Mouse (Mus musculus) large intestine, adult 2 months (tissue): ENCODE data around the gene Gramd1b. TPM values are rescaled to one million over a fixed set of nuclear protein-coding genes. Genes with fewer than 3 reads are reported as not detected.

Source experiments
- DNase-seq: peaks from one replicate; pipeline ENCODE4 v3.0.0-alpha.2; 2012; ENCODE audit warnings: low read depth, low spot score
- WGBS: fragments of 180-500 bp; shearing (Covaris S2); methylation state at CpG from one replicate; pipeline ENCODE4 v1.1.7; 2018; 5-methylcytosine and 5-hydroxymethylcytosine counted together
- polyA plus RNA-seq: library from polyadenylated mRNA; depleted of rRNA; stranded (reverse); fragments of >200 nt; gene quantifications from 2 replicates; pipeline ENCODE4 v1.2.3, GENCODE M21; 2012; rRNA removed

Gene Gramd1b
- polyA plus RNA-seq: 26.9 and 66.8 TPM in 2 replicates

GRCm38 (mm10) chr9:40531027-40531621, at the start of gene Gramd1b:
Gene Gramd1b, minus strand, starts transcription at chr9:40531383.
- no peak for DNase-seq
- WGBS: 3% methylated on average over 40 of the region's 40 CpGs

DNA sequence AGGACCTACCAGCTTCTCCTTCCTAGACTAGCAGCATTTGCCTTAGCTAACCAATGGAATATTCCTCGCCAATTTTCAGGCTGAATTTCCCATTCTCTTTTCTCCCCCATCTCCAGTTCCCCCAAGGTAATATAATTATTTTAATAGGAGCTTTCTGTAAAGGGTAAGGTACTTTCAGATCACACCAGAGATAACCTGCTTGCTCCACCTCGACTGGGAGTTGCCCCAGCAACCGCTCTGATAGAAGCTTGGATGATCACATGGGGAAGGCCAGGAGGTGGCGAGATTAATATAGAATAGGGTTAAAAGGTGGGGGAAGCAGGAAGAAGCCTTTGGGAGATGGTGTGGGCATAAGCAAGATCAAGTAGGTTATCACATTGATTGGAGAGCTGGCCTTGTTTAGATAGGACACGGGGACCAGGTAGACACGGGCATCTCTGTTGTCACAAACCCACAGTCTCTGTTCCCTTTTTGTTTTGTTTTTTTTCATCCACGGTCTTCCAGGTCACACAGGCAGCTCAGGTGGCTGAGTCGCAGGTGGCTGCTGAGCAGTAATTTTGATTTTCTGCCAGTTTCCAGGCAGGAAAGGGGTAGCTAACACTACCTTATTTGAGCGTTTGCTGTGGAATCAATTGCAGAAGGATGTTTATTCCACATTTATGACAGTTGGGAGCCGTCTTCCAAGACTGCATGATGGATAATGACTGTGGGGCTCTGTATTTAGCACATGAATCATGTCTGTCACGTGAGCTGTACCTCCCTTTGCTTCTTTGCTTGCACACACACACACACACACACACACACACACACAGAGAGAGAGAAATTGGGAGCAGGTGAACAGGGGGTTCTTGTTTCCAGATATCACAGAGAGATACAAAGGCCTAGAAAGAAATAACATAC, 47.8 kb upstream of the Gramd1b start:
- 39% methylated on average over 11 of the region's 11 CpGs for WGBS
- DNase-seq: no peak

DNA sequence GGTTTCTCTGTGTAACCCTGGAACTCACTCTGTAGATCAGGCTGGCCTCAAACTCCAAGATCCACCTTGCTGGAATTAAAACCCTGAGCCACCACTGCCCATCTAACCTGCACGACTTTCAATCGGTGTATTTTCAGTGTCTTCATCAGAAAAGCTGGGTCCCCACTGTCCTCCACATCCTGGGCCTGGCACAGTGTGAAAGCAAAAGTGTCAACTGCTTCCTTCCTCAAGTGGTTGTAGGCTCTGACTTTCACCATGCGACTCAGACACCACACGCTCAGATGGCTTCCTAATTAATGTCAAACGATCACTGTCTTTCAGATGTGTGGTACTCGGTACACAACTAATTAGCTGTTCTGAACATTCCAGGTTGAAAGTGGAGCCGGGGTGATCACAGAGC, 45.9 kb upstream of the Gramd1b start:
- WGBS: 73% methylated on average over 7 of the region's 7 CpGs
- DNase-seq: no peak

DNA sequence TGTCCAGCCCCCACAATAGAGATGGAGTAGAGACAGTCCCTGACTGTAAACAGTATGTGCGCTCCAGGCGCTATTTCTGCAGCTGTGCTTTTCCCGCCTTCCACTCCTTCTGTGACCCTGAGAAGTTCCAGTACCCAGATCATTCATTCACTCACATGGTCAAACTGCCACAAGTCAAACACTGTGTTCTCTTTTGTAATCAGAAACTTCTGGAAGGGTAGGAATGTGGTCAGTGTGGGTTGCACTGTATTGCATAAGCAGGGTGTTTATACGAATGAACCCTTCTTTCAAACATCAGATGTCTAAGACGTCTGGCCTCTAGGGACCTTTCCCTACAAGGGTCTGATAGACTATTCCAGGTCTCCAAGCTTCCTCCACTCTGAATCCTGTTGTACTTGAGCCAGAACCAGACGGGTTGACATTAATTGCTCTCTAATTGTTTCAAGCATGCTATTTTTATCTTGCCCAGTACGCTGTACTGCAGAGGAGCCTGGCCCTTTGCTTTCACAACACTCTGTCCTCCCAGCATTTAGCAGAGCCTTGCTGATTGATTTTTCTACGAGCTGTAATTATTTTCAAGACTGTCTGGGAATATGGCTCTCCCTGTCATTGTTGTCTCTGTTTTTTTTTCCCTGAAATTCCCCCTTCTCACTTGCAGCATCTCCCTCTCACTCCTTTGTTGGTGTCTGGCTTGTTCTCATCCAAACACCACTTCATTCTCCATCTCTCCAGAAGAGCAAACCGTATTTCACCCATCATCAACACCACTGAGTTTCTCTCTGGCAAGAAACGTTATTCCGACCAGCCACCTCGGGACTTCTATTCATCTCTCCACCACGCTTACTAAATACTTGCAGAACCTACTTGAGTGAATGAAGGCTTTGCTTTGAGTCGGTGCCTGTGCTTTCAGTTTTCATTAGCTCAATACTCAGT, 44.1 kb upstream of the Gramd1b start:
- no peak for DNase-seq
- 52% methylated on average over 14 of the region's 14 CpGs for WGBS

DNA sequence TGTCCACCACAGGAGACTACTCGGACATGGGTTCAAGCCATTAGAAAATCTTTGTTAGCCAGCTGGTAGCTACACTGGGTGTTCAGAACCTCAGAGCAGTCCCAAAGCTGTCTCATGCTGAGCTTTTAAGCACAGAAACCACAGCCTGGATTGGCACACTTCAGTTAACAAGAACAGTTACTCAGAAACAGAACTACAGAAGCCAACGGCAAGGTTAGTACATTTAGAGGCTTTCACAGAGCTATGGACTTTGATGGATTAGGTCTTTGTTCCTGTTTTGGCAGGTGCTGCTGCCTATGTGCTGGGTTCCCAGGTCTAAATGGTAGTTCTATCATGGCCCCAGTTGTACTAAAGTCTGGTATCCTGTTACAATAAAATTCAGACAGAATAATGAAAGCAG, 40.1 kb upstream of the Gramd1b start:
- 72% methylated on average over 2 of the region's 2 CpGs for WGBS
- DNase-seq: no peak

DNA sequence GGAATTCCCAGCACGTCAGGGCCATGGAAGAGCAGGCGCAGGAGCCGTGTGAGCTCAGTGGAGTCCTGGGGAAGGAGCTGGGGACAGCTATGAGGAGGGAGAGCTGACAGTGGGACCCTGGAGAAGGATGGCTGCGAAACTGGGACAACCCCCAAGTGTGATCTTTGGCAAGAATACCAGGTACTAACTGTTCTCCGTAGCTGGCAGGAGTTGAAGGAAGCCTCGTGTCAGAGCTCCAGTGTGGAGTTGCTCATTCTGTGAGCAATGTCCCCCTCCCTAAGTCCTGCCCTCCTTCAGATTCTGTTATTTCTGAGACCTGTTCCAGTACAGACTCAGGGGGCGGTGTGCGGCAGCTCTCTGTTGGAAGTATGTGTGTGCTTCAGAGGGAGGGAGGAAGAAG, 36.9 kb upstream of the Gramd1b start:
- 62% methylated on average over 8 of the region's 8 CpGs for WGBS

GRCm38 (mm10) chr9:40563750-40564149, 32.6 kb upstream of the Gramd1b start:
- no peak for DNase-seq

More for the DNA sequence above, 36.9 kb upstream of the Gramd1b start:
- DNase-seq: no peak

GRCm38 (mm10) chr9:40559646-40560045, 28.5 kb upstream of the Gramd1b start:
- WGBS: 77% methylated on average over 7 of the region's 7 CpGs
- no peak for DNase-seq

- DNase-seq: no peak
- WGBS: 89% methylated on average over 5 of the region's 5 CpGs
These were observed 26.6 kb upstream of the Gramd1b start for GRCm38 (mm10) chr9:40557796-40558195.

- DNase-seq: no peak
- 44% methylated on average over 4 of the region's 4 CpGs for WGBS
These were observed 25.2 kb upstream of the Gramd1b start for GRCm38 (mm10) chr9:40556396-40556795.

DNA sequence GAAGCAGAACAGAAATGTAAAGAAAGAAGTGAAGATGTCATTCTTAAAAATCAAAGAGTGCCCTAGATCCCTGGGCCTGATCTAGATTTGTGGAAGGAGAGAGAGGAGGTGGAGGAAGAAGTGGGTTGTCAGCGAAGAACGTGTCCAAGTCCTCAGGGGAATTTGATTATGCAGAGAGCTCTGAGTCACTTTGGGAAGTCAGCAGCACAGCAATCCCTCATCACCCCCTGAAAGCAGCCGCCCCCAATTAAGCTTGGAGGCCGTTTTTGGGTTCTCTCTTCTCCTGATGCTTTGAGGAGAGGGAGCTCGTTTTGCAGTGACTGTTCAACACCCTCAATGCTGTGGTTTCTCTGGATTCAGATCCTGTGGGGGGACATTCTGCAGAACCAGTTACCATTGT, 24.1 kb upstream of the Gramd1b start:
- no peak for DNase-seq
- WGBS: 59% methylated on average over 5 of the region's 5 CpGs

DNA sequence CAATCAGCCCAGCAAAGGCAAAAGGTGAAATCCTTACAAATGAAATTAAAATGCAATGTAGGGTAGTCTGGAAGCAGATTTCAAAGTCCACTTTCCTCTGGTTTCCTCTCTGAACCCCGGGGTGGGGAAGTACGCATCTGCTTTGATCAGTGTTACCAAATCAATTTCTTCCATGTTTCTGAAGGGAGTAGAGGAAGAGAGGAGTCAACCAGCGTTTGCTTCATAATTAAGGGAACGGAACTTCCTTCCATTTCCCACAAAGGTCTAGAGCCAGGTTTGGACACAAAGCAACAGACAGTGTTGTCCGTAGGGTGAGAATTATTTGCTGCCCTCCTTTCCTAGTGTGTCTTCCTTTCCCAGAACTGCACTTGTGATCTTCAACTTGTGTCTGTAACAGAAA, 16.7 kb upstream of the Gramd1b start:
- WGBS: 84% methylated on average over 5 of the region's 5 CpGs
- no peak for DNase-seq

- WGBS: 55% methylated on average over 6 of the region's 6 CpGs
- DNase-seq: no peak
These were observed 14.0 kb upstream of the Gramd1b start for GRCm38 (mm10) chr9:40545193-40545592.

GRCm38 (mm10) chr9:40539588-40540140, 8.5 kb upstream of the Gramd1b start:
- WGBS: 80% methylated on average over 8 of the region's 8 CpGs
- DNase-seq: no peak

DNA sequence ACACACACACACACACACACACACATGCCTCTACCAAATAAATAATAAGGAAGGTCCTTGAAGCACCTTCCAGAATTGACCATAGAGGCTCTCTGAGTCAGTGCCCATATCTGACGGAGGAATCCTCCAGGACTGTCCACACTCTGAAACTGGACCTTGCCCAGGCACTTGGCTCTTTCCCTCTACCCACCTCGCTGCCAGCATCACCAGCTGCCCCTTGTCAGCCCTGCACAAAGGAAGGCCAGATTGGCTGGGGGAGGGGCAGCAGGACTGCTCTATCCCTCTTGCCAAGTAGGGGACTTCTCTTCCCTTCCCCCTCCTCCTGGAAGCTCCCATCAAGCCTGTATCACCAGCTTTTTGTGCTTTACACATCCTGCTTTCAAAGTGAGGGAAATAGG, 6.5 kb upstream of the Gramd1b start:
- WGBS: 32% methylated on average over 2 of the region's 2 CpGs
- no peak for DNase-seq

- WGBS: 76% methylated on average over 3 of the region's 3 CpGs
- no peak for DNase-seq
These were observed 6.0 kb upstream of the Gramd1b start for GRCm38 (mm10) chr9:40537044-40537707.

DNA sequence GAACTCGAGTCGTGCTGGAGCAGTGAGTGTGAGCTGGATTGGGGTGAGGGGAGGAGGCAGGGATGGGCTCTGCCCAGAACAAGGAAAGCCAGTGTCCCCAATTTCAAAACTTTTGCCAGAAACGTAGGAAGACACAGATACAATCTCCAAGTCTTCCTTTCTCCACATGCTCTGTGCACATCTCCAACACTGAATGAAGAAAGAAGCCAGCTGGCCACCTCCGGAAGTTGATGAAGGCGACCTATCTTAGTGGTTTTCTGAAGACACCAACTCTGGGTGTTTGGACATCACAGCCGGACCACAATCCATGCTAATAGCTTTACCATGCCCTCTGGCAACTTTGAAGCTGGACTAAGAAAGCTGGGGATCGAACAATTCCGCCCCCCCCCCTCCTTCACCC, 647 bp downstream of the Gramd1b start:
- WGBS: 60% methylated on average over 8 of the region's 8 CpGs
- no peak for DNase-seq

DNA sequence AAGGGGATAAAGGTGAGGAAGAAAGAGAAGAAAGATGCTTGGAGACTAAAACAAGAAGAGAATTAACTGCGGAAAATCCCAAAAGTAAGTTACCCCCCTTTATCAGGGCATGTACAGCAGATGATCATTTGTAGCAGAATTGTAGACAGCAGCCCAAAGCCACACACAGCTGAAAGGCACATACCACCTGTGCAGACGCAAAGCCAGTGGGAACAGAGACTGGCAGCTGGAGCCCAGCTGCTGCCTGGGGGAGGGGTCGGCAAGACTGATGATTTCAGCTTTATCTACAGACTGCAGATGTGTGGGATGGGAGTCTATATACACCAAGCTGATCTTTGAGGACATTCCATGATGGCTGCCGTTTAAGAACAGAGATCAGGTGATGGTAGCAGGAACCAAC, 2.5 kb downstream of the Gramd1b start:
- 67% methylated on average over 4 of the region's 4 CpGs for WGBS
- no peak for DNase-seq

DNA sequence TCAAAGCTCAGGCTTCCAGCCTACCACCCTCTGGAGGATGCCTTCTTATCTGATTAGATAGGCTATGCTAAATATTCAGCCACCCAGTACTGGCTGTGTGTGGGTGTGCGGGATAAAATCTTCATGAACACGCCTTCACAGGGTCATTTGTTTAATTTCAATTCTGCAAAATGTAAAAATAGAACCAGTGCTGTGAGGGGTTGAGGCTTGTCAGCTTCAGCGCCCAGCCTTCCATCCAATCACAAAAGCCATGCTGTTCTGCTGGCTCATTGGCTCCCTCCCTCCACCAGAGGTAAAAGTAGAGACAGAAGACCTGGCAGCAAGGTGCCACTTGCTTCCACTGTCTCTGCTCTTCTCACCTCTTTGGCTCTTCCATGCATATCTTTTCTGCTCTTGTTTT, 4.3 kb downstream of the Gramd1b start:
- no peak for DNase-seq
- 35% methylated on average over 3 of the region's 3 CpGs for WGBS
